Mouse (Mus musculus) CH12.LX (cell line): Measurements from ENCODE around the gene Mfsd2b. TPM values are rescaled to one million over a fixed set of nuclear protein-coding genes. Genes with fewer than 3 reads are reported as not detected.

Experiments
- DNase-seq: peaks from one replicate; pipeline ENCODE4 v3.0.0-alpha.2; 2013; ENCODE audit errors: extremely low read depth
- H3K27ac ChIP-seq: 2 replicates; pipeline ENCODE4 v1.5.1; 2012; ENCODE audit warnings: low read depth, mild to moderate bottlenecking, control low read depth, moderate library complexity; ENCODE audit not compliant: insufficient read depth
- H3K27me3 ChIP-seq: replicated peaks from 2 replicates; pipeline ENCODE3; 2012; ENCODE audit warnings: inconsistent platforms
- H3K36me3 ChIP-seq, 2 experiments: replicated peaks in 1 of 2; 2 replicates each; pipeline versions ENCODE3 to v1.6.1; 2012; ENCODE audit warnings: inconsistent platforms in 1 of 2, low read length in 1 of 2, mild to moderate bottlenecking in 1 of 2, mixed read lengths in 1 of 2, moderate library complexity in 1 of 2; ENCODE audit not compliant: control insufficient read depth in 1 of 2, insufficient read depth in 1 of 2
- H3K4me1 ChIP-seq, 2 experiments: 2 replicates each; pipeline ENCODE4 v1.6.1; 2012; ENCODE audit warnings: inconsistent platforms in 1 of 2, moderate library complexity in 1 of 2; ENCODE audit not compliant: insufficient read depth in 2 of 2, control insufficient read depth in 1 of 2
- H3K4me2 ChIP-seq: 2 replicates; pipeline ENCODE4 v1.6.1; 2012; ENCODE audit warnings: low read depth, mild to moderate bottlenecking, control low read depth; ENCODE audit not compliant: poor library complexity, insufficient read depth, severe bottlenecking
- H3K4me3 ChIP-seq, 3 experiments: fragments of 150-350 bp in 1 of 3; sonication (generic) in 1 of 3; replicated peaks in 1 of 3; 2 replicates each; pipeline versions ENCODE3 to v1.5.1; 2011 to 2012; ENCODE audit warnings: low read depth in 2 of 3, low read length in 2 of 3, mild to moderate bottlenecking in 2 of 3, moderate library complexity in 2 of 3, control low read depth in 1 of 3, improper control_type of control experiment in 1 of 3, inconsistent platforms in 1 of 3, mixed read lengths in 1 of 3; ENCODE audit not compliant: poor library complexity in 1 of 3
- H3K79me2 ChIP-seq: replicated peaks from 2 replicates; pipeline ENCODE4 v1.6.1; 2012; ENCODE audit warnings: mild to moderate bottlenecking, moderate library complexity; ENCODE audit not compliant: control insufficient read depth, poor library complexity, insufficient read depth, severe bottlenecking; ENCODE audit errors: extremely low read depth
- H3K9ac ChIP-seq: 2 replicates; pipeline ENCODE4 v1.6.1; 2012; ENCODE audit warnings: low read depth, mild to moderate bottlenecking, control low read depth, moderate library complexity; ENCODE audit not compliant: insufficient read depth
- H3K9me3 ChIP-seq: replicated peaks from 2 replicates; pipeline ENCODE3; 2012; ENCODE audit warnings: low read length, inconsistent platforms, mixed read lengths
- CHD1 ChIP-seq: IDR thresholded peaks from 2 replicates; pipeline ENCODE4 v1.6.1; 2012; ENCODE audit warnings: low read depth, low read length, improper control_type of control experiment, inconsistent platforms
- CHD2 ChIP-seq: IDR thresholded peaks from 2 replicates; pipeline ENCODE4 v1.6.1; 2011; ENCODE audit warnings: low read length, improper control_type of control experiment
- E2F4 ChIP-seq: IDR thresholded peaks from 2 replicates; pipeline ENCODE4 v1.6.1; 2011; ENCODE audit warnings: low read depth, low read length, improper control_type of control experiment; ENCODE audit not compliant: insufficient replicate concordance
- ETS1 ChIP-seq: conservative IDR thresholded peaks from 2 replicates; pipeline ENCODE4 v1.6.1; 2012; ENCODE audit warnings: low read depth, mild to moderate bottlenecking, inconsistent platforms, low read length, improper control_type of control experiment, moderate library complexity
- GABPA ChIP-seq: IDR thresholded peaks from 2 replicates; pipeline ENCODE4 v1.6.1; 2012; ENCODE audit warnings: low read depth, low read length, improper control_type of control experiment, inconsistent platforms; ENCODE audit not compliant: insufficient replicate concordance
- JUN ChIP-seq: IDR thresholded peaks from 2 replicates; pipeline ENCODE4 v1.6.1; 2011; ENCODE audit warnings: low read depth, mild to moderate bottlenecking, low read length, improper control_type of control experiment, moderate library complexity; ENCODE audit not compliant: insufficient read depth
- JUND ChIP-seq: conservative IDR thresholded peaks from 2 replicates; pipeline ENCODE4 v1.6.1; 2011; ENCODE audit warnings: low read depth, low read length, improper control_type of control experiment
- KAT2A ChIP-seq: IDR thresholded peaks from 2 replicates; pipeline ENCODE4 v1.6.1; 2012; ENCODE audit warnings: low read length, improper control_type of control experiment, inconsistent platforms; ENCODE audit not compliant: insufficient replicate concordance
- MAFK ChIP-seq: IDR thresholded peaks from 2 replicates; pipeline ENCODE4 v1.6.1; 2011; ENCODE audit warnings: low read length, improper control_type of control experiment; ENCODE audit not compliant: insufficient replicate concordance
- MEF2A ChIP-seq: IDR thresholded peaks from 2 replicates; pipeline ENCODE4 v1.6.1; 2014; ENCODE audit warnings: low read depth, mild to moderate bottlenecking, inconsistent platforms, low read length, improper control_type of control experiment, borderline replicate concordance
- MXI1 ChIP-seq: IDR thresholded peaks from 2 replicates; pipeline ENCODE4 v1.6.1; 2011; ENCODE audit warnings: mild to moderate bottlenecking, low read depth, low read length, improper control_type of control experiment
- NELFE ChIP-seq: IDR thresholded peaks from 2 replicates; pipeline ENCODE4 v1.6.1; 2011; ENCODE audit warnings: low read depth, low read length, improper control_type of control experiment
- NRF1 ChIP-seq: IDR thresholded peaks from 2 replicates; pipeline ENCODE4 v1.6.1; 2014; ENCODE audit warnings: low read depth, mild to moderate bottlenecking, inconsistent platforms, low read length, improper control_type of control experiment, moderate library complexity
- PAX5 ChIP-seq: IDR thresholded peaks from 2 replicates; pipeline ENCODE4 v1.6.1; 2012; ENCODE audit warnings: low read length, inconsistent platforms, mixed read lengths
- POLR2A ChIP-seq: IDR thresholded peaks from 2 replicates; pipeline ENCODE4 v1.6.1; 2011; ENCODE audit warnings: low read depth, mild to moderate bottlenecking, improper control_type of control experiment, low read length
- POLR2AphosphoS2 ChIP-seq: IDR thresholded peaks from 2 replicates; pipeline ENCODE4 v1.6.1; 2011; ENCODE audit warnings: low read depth, low read length, improper control_type of control experiment
- RAD21 ChIP-seq: IDR thresholded peaks from 2 replicates; pipeline ENCODE4 v1.6.1; 2011; ENCODE audit warnings: low read depth, mild to moderate bottlenecking, low read length, improper control_type of control experiment, moderate library complexity
- TBP ChIP-seq: conservative IDR thresholded peaks from 2 replicates; pipeline ENCODE4 v1.6.1; 2011; ENCODE audit warnings: low read depth, low read length, improper control_type of control experiment
- TCF12 ChIP-seq: IDR thresholded peaks from 2 replicates; pipeline ENCODE4 v1.6.1; 2014; ENCODE audit warnings: low read depth, mild to moderate bottlenecking, inconsistent platforms, low read length, improper control_type of control experiment
- dilution Hi-C: fragments of 300-500 bp; cut with MboI; formaldehyde crosslinking; loops from 2 replicates; pipeline ENCODE4 v1.14.3; 2020; ENCODE audit warnings: low sequenced_read_pairs; ENCODE audit not compliant: extremely low pct_unique_long_range_greater_than_20kb, extremely low pct_ligation_motif_present
- in situ Hi-C: fragments of 300-500 bp; cut with MboI; formaldehyde crosslinking; loops from 3 replicates; pipeline ENCODE4 v1.14.3; 2019; ENCODE audit warnings: low sequenced_read_pairs, low pct_ligation_motif_present, low pct_unique_long_range_greater_than_20kb, mixed read lengths
- polyA plus RNA-seq: library from polyadenylated mRNA; unstranded; fragments of >175 nt; gene quantifications from 2 replicates; pipeline ENCODE4 v1.2.1, GENCODE M21; 2012; ENCODE audit warnings: low read depth; ENCODE audit not compliant: insufficient read length
- total RNA-seq, 2 experiments: library from RNA; depleted of rRNA; stranded (reverse); fragments of 300-350 nt in 1 of 2; fragments of >200 nt in 1 of 2; gene quantifications; 2 replicates each; pipeline ENCODE4 v1.2.3; 2012 to 2014

The Mfsd2b gene
- total and polyA plus RNA-seq, 3 experiments = 0.05 to 0.49 (median 0.21) TPM

DNA sequence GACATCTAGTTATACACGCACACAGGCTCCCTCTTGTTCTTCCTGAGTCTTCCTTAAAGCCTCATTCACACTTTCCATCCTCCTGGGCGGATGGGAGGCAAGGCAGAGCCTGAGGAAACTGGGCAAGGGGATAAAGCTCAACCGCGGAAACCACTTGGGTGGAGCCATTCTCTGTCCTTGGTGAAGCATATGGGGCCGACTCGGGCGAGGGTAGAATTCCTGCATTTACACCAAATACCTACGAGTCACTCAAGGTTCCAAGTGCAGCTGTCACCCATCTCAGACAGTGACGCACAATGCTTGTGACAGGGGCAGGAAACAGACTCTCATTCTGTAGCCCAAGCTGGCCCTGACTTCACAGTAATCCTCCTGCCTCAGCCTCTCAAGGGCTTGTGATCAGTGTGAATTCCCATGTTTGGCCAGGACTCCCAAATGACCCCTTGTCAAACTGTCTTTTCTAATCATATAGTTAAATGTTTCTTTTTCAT is 4.2 kb upstream of the Mfsd2b start:
- in situ Hi-C loops = no loop called here
- Histone ChIP-seq H3K36me3 (peaks cover 15 to 37% of the 10 kb centered on the region in 2 experiments), H3K27ac (no peak overlapping the region)

DNA sequence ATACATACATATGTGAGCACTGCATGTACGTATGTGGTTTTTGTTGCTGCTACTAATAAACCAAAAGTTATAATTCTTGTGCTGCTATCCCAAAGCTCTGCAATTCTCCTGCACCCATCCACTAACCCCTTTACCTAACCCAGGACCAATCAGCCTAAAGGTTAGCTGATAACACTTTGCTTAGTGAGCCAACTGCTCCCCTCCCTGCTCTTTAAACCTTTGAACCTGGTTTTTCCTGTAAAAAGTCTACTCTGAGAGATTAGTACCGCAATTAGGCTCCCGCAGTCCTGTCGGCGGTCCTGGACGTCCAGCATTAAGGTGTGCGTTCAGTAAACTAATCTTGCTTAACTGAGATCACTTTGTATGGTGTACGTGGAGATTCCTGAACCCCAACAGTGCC is 1.5 kb upstream of the Mfsd2b start:
- Histone ChIP-seq H3K4me2 (no peak overlapping the region), H3K4me1 (peaks cover 0 to 3% of the 10 kb centered on the region in 2 experiments; a peak in 1 of 4 replicates), H3K9ac (no peak overlapping the region), H3K9me3 (no peaks in the 10 kb centered on the region), H3K4me3 (no peak overlapping the region), H3K79me2 (no peaks in the 10 kb centered on the region), H3K27ac (no peak overlapping the region), H3K27me3 (no peaks in the 10 kb centered on the region), H3K36me3 (peaks cover 3 to 17% of the 10 kb centered on the region in 2 experiments)
- no peak for TF ChIP-seq GABPA
- no peak for TF ChIP-seq PAX5
- TF ChIP-seq POLR2AphosphoS2 = no peak
- TF ChIP-seq E2F4 = no peak
- no peak for TF ChIP-seq NRF1
- no peak for TF ChIP-seq KAT2A
- TF ChIP-seq MAFK = no peak
- TF ChIP-seq POLR2A = no peak
- TF ChIP-seq TCF12 = no peak
- TF ChIP-seq JUN = no peak
- dilution Hi-C loops = no loop called here
- in situ Hi-C loops = no loop called here
- DNase-seq = no peak

More for the DNA sequence above, 4.2 kb upstream of the Mfsd2b start:
- H3K9ac ChIP-seq = no peak overlapping the region
- DNase-seq = no peak
- dilution Hi-C loops = no loop called here
- H3K4me1 ChIP-seq = peaks cover 0 to 3% of the 10 kb centered on the region in 2 experiments; a peak in 1 of 4 replicates
- TF ChIP-seq MEF2A = no peak
- no peak for TF ChIP-seq MXI1
- no peak for TF ChIP-seq CHD2
- TF ChIP-seq PAX5 = no peak
- no peak for TF ChIP-seq POLR2AphosphoS2
- no peak for TF ChIP-seq NELFE
- no peak for TF ChIP-seq CHD1
- no peak for TF ChIP-seq ETS1
- TF ChIP-seq RAD21 = no peak
- TF ChIP-seq GABPA = no peak
- TF ChIP-seq POLR2A = no peak
- TF ChIP-seq NRF1 = no peak
- no peak for TF ChIP-seq KAT2A
- no peak for TF ChIP-seq JUND
- no peak for TF ChIP-seq TBP
- no peaks in the 10 kb centered on the region for H3K79me2 ChIP-seq
- H3K4me3 ChIP-seq = no peak overlapping the region
- no peaks in the 10 kb centered on the region for H3K27me3 ChIP-seq
- no peak overlapping the region for H3K4me2 ChIP-seq
- no peaks in the 10 kb centered on the region for H3K9me3 ChIP-seq
